Mouse (Mus musculus) adipocyte (in vitro differentiated cells): ENCODE measurements around the gene Acbd6.

Source experiments
- DNase-seq: peaks from one replicate; pipeline ENCODE4 v3.0.0-alpha.2; 2016; ENCODE audit warnings: low spot score

Acbd6 gene

DNA sequence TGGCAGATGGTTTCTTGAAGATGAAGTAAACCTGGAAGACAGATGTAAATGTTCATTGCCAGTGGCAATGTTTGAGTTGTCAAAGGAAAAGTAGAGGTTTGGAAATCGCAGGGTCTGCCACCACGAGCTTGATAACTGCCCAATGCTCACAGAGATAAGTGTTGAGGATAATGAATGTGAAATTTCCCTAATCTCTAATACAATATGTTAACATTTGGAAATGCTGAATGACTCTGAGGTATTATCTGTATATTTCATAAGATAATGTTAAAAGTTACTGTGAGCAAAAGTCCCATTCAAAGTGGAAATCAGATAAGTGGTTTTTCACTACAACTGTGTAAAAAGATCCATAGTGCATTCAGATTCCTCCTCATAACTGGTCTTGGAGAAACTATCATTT, 2.8 kb downstream of the Acbd6 start:
- DNase-seq: no peak

DNA sequence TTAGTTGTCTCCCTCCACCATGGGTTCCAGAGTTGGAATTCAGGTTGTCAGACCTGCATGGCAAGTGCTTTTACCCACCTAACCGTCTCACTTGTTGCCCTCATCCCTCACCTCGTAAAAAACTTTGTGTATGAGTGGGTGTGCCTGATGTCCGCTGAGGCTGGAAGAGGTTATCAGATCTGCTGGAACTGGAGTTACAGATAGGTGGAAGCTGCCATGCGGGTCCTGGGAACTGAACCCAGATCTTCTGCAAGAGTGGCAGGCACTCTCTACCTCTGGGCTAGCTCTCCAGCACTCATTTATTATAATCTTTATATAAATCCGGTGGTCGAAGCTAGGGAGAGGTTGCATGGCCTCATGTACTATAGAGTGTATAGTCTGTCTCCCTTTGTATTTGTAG, 4.3 kb downstream of the Acbd6 start:
- no peak for DNase-seq

DNA sequence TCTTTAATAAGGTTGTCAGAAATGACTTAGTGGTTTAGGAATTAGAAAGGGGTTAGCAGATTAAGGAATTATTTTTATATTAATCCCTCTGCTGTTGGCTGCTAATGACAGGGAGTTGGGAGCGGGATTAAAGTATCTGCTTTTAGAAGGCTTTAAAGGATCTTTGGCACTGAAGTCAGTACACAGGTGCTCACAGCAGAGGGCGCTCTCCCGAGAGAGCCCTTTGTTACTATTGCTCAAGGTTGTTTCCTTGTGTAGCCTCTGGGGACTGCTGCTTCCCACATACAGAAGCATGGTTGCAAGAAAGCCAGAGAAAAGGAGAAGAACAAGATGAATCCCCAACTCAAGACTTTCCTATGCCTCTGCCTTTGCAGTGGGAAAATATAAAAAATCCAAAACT, 6.8 kb downstream of the Acbd6 start:
- DNase-seq: peak; percentile 81

DNA sequence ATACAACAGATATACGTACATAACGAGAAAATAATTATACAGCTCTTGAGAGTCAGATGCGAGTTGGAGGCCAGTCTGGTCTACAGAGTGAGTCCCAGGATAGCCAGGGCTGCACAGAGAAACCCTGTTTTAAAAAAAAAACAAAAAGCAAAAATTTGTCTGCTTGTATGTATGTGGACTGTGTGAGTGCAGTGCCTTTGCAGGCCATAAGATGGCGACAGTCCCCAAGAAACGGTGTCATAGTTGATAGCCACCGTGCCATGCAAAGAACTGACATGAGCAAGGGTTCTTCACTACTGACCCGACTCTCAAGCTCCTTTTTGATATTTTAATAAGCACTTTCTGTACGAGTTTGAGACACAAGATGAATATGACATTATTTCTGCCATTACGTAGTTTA, 10.2 kb downstream of the Acbd6 start:
- DNase-seq: no peak

DNA sequence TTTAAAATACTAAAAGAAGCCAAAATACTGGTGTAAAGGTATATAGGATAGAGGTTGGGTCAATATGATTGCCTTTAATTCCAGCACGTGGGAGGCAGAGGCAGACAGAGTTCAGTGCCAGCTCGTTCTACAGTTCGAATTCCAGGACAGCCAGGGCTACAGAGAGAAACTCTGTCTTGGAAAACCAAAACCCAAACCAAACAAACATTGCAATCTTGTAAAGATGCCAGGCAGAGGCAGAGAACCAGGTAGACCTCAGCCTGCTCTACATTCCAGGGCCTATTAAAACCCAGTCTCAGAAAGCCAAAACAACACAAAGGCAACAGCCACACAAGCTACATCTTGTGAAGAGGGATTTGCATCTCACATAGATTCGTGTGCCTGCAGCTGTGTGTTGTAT, 11.4 kb downstream of the Acbd6 start:
- peak; percentile 22 for DNase-seq

DNA sequence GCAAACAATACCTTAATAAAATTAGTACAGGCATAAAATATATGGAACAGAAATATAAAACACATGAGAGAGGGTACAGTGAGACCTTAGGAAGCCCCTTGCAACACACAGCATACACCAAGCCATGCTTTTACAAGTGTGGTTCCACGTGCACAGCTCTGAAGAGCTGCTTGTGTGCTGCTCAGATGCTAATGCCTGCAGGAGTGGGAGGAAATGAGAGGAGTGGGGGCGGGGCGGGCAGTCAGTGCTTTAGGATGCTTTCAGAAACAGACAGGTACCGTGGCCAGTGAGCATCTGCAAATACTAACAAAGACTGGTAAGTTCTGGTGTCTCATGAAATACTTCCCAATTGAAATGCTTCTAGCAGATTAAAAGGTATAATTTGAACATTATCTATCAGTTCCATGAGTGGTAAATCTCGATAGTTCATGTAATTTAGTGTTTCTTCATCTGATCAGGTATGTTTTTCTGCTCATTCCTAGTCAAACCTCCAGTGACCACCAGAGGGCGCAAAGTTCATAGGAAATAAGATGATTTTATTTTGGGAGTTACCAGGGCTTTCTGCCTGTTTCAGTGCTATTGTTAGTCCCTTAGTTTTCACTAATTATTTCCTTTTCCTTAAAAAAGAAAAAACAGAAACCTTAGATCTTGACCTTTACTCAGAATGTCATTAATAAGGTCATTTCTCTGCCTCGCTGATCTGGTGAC, 17.2 kb downstream of the Acbd6 start:
- peak; percentile 80 for DNase-seq

DNA sequence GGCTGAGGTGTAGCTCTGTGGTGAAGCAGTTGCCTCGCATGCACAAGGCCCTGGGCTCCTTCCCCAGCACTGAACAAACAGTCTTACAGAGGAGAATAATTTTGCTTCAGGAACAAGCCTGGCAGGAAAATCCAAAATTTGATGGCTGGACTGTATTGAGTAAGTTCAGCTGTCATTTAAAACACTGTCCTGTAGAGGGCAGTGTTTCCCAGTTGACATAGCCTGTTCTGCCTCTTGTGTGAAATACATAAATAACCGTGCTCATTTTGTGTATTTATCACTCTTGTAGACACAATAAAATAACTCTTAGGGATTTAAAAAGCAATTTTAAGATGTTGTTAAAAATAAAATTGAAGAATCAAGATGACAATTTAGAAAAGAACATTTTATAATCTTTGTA, 18.5 kb downstream of the Acbd6 start:
- peak; percentile 87 for DNase-seq

DNA sequence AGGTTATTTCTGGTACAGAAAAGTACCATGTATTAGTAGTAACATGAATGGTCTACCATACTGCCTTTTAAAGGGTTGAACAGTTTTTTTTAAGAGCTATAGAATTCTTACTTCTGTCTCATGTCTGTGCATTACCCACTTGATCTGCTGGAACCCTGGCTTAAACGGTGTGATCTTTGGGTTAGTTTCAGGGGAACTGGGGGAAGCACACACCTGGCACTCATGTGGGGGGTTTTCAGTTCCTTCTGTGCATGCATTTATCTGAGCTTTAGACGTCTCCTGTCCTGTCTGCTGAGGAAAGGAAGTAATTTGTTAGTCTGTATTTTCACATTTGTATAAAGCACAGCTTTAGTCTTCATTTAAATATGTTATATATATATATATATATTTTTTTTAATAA, 19.4 kb downstream of the Acbd6 start:
- DNase-seq: no peak

DNA sequence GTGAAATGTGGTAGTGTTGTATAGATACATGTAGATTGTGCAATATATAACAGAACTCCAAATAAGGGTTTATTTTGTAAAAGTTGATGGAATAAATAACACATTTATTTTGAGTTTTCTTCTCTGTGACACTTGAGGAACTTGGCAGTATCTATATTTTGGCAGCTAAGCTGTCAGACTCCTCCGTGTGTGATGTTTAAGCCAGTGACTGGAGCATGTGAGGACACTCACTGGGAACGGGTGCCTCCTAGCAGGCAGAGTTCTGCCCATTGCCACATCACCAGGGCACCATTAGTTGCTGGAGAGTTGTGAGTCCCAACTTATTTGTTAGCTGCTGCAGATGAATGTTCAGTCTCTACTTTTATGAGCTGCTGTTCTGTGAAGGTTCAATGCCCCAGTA, 30.0 kb downstream of the Acbd6 start:
- DNase-seq: peak; percentile 92

DNA sequence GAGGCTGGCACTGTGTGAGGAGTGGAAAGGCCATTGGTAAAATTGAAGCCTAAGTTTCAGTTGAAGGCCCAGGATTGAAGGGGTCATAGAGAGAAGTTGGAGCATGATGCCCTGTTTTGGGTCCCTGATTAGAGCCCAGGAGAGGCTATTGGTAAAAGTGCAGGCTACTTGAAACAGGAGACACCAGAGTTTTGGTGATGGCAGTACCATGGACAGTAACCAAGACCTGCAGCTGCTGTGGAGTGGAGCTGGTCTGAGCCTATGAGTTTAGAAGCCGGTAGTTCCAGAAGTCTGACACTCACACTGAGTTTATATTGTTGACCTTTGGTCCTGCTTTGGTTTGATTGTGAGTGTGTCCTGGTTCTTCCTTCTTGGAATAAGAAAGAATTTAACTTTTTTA, 36.2 kb downstream of the Acbd6 start:
- DNase-seq: peak; percentile 68

DNA sequence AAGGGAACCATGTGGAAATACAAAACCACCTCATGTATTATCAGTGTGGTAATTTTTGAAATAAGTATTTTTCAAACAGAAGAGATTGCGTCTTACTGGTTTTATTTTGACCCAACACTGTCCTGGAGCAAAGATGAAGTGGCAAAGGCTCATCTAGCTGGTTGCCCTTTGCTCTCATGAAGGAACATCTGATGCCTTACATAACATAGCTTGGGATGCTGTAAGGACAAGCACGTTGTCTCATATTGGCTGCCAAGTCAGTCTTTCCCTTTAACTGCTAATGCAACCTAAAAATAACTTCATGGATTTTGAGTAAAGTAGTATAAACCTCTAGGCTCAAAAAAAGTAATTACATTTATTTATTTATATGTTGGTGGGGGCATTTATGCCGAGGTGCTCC, 38.7 kb downstream of the Acbd6 start:
- peak; percentile 70 for DNase-seq

DNA sequence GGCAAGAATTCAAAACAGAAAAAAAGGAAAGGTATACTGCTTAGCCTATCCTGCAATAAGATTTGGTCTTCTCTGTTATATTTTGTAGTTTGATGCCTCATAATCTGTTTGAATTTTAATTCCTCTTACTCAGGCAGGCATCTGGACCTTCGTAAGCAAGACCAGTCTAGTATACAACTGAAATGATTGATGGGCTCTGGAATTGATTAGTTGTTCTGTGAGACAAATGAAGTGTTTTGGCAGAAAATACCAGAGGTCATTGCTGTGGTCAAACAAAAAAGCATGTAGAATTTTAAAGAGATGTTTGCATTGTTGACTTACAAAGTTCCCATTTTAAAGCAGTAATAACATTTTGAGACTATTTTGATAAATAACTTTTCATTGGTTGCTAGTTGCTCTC, 46.8 kb downstream of the Acbd6 start:
- DNase-seq: peak; percentile 33

DNA sequence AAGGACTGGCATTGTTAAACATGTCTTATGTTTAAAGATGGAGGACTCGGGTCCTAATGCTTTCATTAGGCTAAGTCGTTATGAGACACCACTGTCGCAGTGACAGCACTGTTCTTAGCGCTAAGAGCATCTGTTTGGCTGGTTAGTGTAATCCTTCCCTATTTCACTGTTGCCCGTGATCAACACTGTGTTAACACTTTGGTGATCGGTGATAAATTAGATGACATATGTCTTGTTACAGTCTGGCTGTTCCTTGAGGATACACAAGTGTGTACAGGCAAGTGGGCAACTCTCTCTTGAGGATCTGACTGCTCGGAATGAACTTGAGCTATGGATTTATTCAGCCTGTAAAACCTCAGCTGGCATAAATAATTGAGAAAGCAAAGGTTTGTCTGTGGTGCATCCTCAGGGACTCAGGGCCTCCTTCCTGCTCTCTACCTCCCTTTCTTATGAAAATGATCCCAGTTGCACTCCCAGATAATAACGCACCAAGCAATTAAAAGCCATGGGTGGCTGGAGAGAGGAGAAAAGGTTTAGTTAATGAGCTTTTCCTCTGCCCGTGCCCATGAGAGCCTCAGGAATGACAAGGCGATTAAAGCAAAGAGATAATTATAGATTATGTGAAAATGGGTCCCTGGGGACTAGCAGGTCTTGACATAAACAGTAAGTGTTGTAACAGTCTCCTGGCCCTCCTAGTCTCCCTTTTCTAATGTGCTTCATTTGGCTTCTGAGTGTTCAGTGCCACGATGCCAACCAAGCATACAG, 47.7 kb downstream of the Acbd6 start:
- DNase-seq: no peak

DNA sequence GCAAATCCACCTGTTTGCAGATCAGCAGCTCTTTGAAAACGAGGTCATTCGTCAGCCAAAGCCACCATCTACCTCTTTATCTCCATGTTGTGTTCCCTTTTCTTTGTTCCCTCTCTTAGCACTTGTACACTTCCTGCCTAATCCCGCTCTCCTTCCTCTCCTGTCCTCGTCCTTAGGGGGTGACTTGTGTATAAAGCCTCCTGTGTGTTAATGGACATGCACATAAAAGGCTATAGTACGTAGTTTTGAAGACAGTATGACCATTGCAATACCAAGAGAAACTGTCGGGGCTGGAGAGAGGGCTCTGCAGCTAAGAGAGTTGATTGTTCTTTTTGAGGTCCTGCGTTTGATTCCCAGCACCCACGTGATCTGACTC, 48.2 kb downstream of the Acbd6 start:
- no peak for DNase-seq

DNA sequence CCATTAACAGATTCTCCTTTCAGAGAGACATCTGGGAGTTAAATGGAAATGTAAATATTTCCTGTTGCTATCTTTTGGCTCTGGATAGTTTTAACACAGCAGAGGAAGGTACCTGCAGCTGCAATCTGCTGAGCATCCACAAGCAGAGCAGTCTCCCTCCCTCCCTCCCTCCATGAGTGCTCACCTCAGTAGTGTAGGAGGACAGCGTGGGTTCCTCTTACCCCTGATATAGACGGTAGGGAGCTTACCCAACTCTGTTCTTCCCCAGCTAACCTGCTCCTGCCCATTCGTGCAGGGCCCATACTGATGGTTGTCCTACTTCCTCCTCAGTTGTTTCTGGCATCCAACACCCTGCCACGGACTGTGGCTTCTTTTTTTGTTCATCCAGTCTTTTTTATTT, 50.6 kb downstream of the Acbd6 start:
- DNase-seq: no peak

DNA sequence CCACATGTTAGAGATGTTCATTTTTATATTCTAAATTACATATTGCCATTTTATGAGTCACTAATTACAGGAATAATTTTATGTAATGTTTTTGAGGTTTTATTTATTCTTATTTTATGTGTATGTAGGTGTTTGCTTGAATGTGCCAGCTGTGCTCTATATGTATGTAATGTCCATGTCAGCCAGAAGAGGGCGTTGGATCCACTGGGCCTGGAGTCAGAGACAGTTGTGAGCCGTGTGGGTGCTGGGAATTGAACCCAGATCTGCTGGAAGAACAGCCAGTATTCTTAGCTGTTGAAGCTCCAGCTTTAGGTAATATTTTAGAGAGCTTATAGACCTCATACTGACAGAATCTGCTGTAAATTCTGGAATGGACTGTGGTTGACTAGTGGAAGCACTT, 56.5 kb downstream of the Acbd6 start:
- no peak for DNase-seq

DNA sequence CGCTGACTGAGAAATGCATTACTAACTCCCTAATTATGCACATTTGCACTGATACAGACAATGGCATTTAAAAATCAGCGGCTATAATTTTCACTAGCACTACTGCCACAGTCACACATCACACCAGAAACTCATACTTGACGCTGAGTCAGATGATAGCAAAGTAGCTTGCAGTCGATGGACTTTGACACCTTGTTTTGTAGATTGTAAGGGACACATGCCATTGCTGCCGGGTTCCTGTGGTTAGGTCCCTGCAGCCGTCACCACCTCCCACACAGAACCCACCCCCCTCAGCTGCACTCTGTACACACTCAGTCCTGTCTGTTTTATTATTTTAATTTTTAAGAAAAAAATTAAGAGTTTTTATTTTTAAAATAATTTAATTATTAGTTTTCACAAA, 63.2 kb downstream of the Acbd6 start:
- DNase-seq: no peak

DNA sequence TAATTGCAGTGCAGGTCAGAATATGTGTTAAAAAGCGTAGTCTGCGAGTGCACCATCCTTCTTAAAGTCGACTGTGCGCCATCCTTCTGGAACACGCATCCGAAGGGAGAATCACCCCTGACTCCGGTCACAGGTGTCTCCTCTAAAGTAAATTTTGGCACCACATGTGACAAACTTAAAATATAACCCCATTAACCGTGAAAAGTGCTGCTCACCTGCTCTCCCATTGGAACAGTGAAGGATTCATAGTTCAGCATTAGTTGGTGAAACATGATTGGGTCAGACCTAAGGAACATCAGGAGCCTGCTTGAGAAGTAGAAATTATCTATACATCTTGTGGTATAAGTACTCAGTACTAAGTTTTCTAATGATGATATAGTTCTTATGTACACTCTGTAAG, 65.3 kb downstream of the Acbd6 start:
- DNase-seq: no peak

DNA sequence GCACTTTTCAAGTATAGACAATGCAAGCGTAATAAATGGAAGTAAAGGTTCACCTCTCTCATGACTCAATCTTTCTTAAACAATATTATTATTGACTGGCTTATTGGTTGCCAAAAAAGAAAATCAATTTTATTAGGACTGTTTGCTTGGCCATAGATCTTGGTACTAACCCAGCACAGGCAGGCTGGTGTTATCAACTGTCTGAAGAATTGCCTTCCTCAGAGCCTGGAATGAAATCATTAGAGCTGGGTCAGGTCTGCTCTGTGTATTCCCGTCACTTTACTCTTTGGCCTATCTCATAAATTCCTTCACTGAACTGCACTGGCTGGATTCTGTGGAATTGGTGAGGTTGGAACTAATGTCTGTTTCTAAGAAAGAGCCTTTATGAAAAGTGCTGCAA, 69.8 kb downstream of the Acbd6 start:
- no peak for DNase-seq

DNA sequence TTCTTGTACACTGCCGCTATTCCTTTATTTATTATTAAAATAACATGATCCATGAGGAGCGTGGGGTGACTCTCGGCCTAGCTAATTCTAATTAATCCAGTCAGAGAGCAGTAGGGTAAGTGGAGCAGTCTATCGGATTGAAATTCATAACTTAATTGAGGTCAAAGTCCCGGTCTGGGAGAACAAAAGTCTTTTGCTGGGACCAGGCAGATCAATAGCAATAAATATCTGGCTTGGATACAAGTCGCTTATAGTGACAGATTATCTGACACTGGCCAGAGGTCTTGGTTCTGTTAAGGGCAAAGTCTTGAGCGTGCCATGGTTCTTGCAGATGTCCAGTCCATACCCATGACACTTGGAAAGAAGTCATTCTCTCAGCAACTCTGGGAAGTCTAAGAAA, 78.7 kb downstream of the Acbd6 start:
- no peak for DNase-seq

DNA sequence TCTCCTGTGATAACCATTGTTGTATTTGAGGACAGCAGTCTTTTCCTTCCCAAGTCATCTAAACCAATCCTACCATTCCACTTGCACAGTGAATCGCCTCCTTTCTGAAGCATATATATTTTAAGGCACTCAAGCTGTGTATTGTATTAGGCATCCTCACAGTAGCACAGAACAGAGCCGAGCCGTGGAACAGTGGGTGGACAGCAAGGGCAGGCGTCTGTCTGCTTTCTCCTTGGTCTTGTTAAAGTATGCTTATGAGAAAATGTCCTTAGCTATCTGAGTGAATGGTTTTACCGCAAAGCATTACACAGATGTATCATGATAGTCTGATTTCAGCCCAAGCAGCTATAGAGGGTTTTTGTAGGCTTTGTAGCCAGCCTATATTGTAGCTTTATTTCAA, 87.9 kb downstream of the Acbd6 start:
- no peak for DNase-seq

DNA sequence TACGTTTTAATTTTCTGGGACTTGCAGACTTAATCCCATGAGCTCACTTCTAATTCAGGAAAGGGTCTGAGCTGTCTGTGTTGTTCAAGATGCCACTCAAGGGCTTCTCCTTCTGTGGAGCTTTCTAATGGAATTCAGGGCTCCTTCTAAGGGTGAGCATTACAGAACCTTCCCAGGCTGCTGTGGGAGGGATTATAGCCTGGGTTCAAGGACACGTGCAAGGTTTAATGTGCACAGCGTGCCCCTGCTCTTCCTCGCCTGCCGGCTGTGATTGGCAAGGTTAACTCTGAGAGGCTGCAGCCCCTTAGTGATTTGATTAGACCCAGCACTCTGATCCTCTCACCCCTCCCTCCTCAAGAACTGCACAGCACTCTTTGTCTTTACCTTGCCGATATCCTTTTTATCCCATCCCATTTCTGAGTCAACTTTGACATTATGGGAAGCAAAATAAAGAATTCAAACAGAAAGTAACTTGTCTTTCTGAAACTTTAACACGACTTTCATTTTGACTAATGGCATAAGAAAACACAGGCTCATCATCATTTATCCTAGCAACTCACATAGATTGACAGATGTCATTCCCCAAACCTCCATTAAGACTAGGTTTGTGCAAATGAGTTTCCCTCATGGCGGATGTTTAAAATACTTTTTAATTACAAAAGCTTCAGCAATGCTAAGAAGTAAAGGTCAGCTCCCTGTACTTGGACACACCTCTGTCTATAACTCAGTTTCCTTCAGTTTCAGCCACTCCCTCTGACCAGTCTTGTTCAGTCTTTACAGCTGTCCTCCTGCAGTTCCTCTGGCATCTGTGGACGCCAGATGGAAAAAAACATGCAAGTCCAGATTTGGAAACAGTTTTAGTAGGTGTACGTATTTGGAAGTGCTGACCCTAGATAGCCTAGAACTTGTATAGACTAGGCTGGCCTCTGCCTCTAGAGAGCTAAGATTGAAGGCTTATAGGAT, 88.7 kb downstream of the Acbd6 start:
- no peak for DNase-seq
